Mouse (Mus musculus) thymus, adult 2 months (tissue): Measurements from ENCODE around the gene Farp2. TPM values are rescaled to one million over a fixed set of nuclear protein-coding genes. Genes with fewer than 3 reads are reported as not detected.
A peak's percentile ranks its signal among the peaks of the same experiment; 100 is the strongest.
"Not testable (repeated sequence)": the region's sequence is repeated elsewhere in the genome, so short reads cannot be mapped to it uniquely, and the experiment has no call there.

Experiments used
- DNase-seq: peaks from one replicate; pipeline ENCODE4 v3.0.0; 2021
- H3K27ac ChIP-seq: fragments of 200-500 bp; 2 replicates; pipeline ENCODE4 v1.5.1; 2012; ENCODE audit warnings: low read length, control low read depth; ENCODE audit not compliant: control insufficient read depth, insufficient read depth
- H3K27me3 ChIP-seq: fragments of 200-500 bp; 2 replicates; pipeline ENCODE4 v1.6.1; 2012; ENCODE audit warnings: mild to moderate bottlenecking, low read length, moderate library complexity, mixed read lengths; ENCODE audit not compliant: control insufficient read depth, insufficient read depth
- H3K36me3 ChIP-seq: fragments of 200-500 bp; 2 replicates; pipeline ENCODE4 v1.6.1; 2012; ENCODE audit warnings: mild to moderate bottlenecking, low read length, moderate library complexity; ENCODE audit not compliant: control insufficient read depth, insufficient read depth
- H3K4me1 ChIP-seq: fragments of 200-500 bp; replicated peaks from 2 replicates; pipeline ENCODE4 v1.6.1; 2012; ENCODE audit warnings: low read length; ENCODE audit not compliant: control insufficient read depth, insufficient read depth
- H3K4me3 ChIP-seq: fragments of 200-500 bp; 2 replicates; pipeline ENCODE4 v1.5.1; 2012; ENCODE audit warnings: mild to moderate bottlenecking, low read length, control low read depth, moderate library complexity; ENCODE audit not compliant: control insufficient read depth, insufficient read depth
- CTCF ChIP-seq: fragments of 200-500 bp; IDR thresholded peaks from 2 replicates; pipeline ENCODE4 v1.5.1; 2012; ENCODE audit warnings: mild to moderate bottlenecking, control low read depth, low read length, moderate library complexity, borderline replicate concordance; ENCODE audit not compliant: control insufficient read depth, poor library complexity, insufficient read depth; ENCODE audit errors: extremely low read depth
- POLR2A ChIP-seq: fragments of 200-500 bp; IDR thresholded peaks from 2 replicates; pipeline ENCODE4 v1.6.1; 2012; ENCODE audit warnings: mild to moderate bottlenecking, low read length, control low read depth, moderate library complexity; ENCODE audit not compliant: control insufficient read depth, poor library complexity, insufficient read depth; ENCODE audit errors: extremely low read depth
- WGBS: fragments of 180-500 bp; shearing (Covaris S2); methylation state at CpG from one replicate; pipeline ENCODE4 v1.1.7; 2018; 5-methylcytosine and 5-hydroxymethylcytosine counted together
- polyA plus RNA-seq: library from polyadenylated mRNA; depleted of rRNA; stranded (reverse); fragments of >200 nt; gene quantifications from 2 replicates; pipeline ENCODE4 v1.2.3, GENCODE M21; 2012; rRNA removed

Farp2 gene
- polyA plus RNA-seq, 1 experiment, result 2.1 TPM

GRCm38 (mm10) chr1:93657025-93657360 lies 145.1 kb downstream of the Farp2 start:
- no peak overlapping the region for H3K27ac ChIP-seq
- H3K4me1 ChIP-seq, result peaks cover 2% of the 10 kb centered on the region; the same call in 1 of the 2 replicates
- no peak overlapping the region for H3K4me3 ChIP-seq
- TF ChIP-seq CTCF (no peak), POLR2A (no peak)
- no peaks in the 10 kb centered on the region for H3K27me3 ChIP-seq
- no peak for DNase-seq
- no peaks in the 10 kb centered on the region for H3K36me3 ChIP-seq
- WGBS, result 87% methylated on average over 5 of the region's 5 CpGs

- not testable (repeated sequence) for DNase-seq, H3K27ac ChIP-seq, H3K4me1 ChIP-seq, H3K36me3 ChIP-seq, H3K27me3 ChIP-seq, H3K4me3 ChIP-seq
These were observed 146.7 kb downstream of the Farp2 start, which contains the start of gene Stk25 for GRCm38 (mm10) chr1:93658559-93658958. Stk25 (minus strand) TSS chr1:93658659.

- H3K4me3 ChIP-seq, result no peak overlapping the region
- H3K27me3 ChIP-seq, result no peaks in the 10 kb centered on the region
- peak; percentile 31 for DNase-seq
- no peaks in the 10 kb centered on the region for H3K36me3 ChIP-seq
- peaks cover 12% of the 10 kb centered on the region; the same call in 1 of the 2 replicates for H3K4me1 ChIP-seq
- TF ChIP-seq CTCF (no peak), POLR2A (no peak)
- no peak overlapping the region for H3K27ac ChIP-seq
- WGBS, result 55% methylated on average over 13 of the region's 13 CpGs
These were observed 156.0 kb downstream of the Farp2 start for GRCm38 (mm10) chr1:93667760-93668400.

GRCm38 (mm10) chr1:93668791-93669548 lies 157.1 kb downstream of the Farp2 start:
- Histone ChIP-seq H3K4me3 (peak overlapping the region; percentile 53), H3K4me1 (peaks cover 12% of the 10 kb centered on the region; the same call in 1 of the 2 replicates), H3K27ac (no peak overlapping the region; the same call in 1 of the 2 replicates), H3K36me3 (no peaks in the 10 kb centered on the region), H3K27me3 (no peaks in the 10 kb centered on the region)
- TF ChIP-seq CTCF, result peak; percentile 70
- TF ChIP-seq POLR2A, result 0 out of 2 replicates have a peak, but pooled peaks have one; percentile 25
- WGBS, result 9% methylated on average over 17 of the region's 17 CpGs
- DNase-seq, result peak; percentile 67

GRCm38 (mm10) chr1:93669941-93670340 lies 158.1 kb downstream of the Farp2 start:
- no peaks in the 10 kb centered on the region for H3K27me3 ChIP-seq
- no peak overlapping the region for H3K27ac ChIP-seq
- peaks cover 12% of the 10 kb centered on the region; the same call in 1 of the 2 replicates for H3K4me1 ChIP-seq
- DNase-seq, result no peak
- no peak for TF ChIP-seq CTCF
- TF ChIP-seq POLR2A, result no peak
- no peak overlapping the region for H3K4me3 ChIP-seq
- no peaks in the 10 kb centered on the region for H3K36me3 ChIP-seq

Other genes starting within 250 kb of the Farp2 start
- 11.1 and 11.6 TPM in 2 replicates for gene Mterf4, start 206.2 kb upstream of the Farp2 start, polyA plus RNA-seq
- 6.0 and 6.4 TPM in 2 replicates for gene Ppp1r7, start 169.2 kb upstream of the Farp2 start, polyA plus RNA-seq
- 9.4 and 12.8 TPM in 2 replicates for gene Pask, start 168.6 kb upstream of the Farp2 start, polyA plus RNA-seq
- gene Ano7, start 138.1 kb upstream of the Farp2 start, polyA plus RNA-seq, result 1.1 and 2.0 TPM in 2 replicates
- gene Hdlbp, start 33.3 kb upstream of the Farp2 start, polyA plus RNA-seq, result 52.3 and 53.4 TPM in 2 replicates
- 127 and 164 TPM in 2 replicates for gene Stk25, start 146.6 kb downstream of the Farp2 start, polyA plus RNA-seq
- 19.9 and 30.7 TPM in 2 replicates for gene Bok, start 173.6 kb downstream of the Farp2 start, polyA plus RNA-seq
- gene Atg4b, start 239.4 kb downstream of the Farp2 start, polyA plus RNA-seq, result 69.1 and 75.6 TPM in 2 replicates
- gene Thap4, start 242.8 kb downstream of the Farp2 start, polyA plus RNA-seq, result 34.5 and 38.9 TPM in 2 replicates